Mouse (Mus musculus) erythroblast, adult 5-6 weeks (primary cell): ENCODE data around the gene Psmb6. TPM values are rescaled to one million over a fixed set of nuclear protein-coding genes. Genes with fewer than 3 reads are reported as not detected.
"Not testable (repeated sequence)": the region's sequence is repeated elsewhere in the genome, so short reads cannot be mapped to it uniquely, and the experiment has no call there.

ENCODE experiments used
- ATAC-seq: replicated peaks from 2 replicates; pipeline ENCODE4 v1.8.0; 2016; ENCODE audit warnings: moderate number of reproducible peaks, mild to moderate bottlenecking, moderate TSS enrichment, inconsistent platforms; ENCODE audit not compliant: poor library complexity, low FRiP score, severe bottlenecking
- total RNA-seq, 2 experiments: library from RNA; stranded (forward) in 1 of 2; stranded (reverse) in 1 of 2; fragments of 150-400 nt in 1 of 2; fragments of 200-764, 138-1000 nt in 1 of 2; gene quantifications; 2 replicates each; pipeline versions ENCODE4 v1.2.3 to v1.2.4; 2015 to 2017; ENCODE audit warnings: low replicate concordance in 2 of 2

The Psmb6 gene
- total RNA-seq, 2 experiments from 2014 or later: 33.4 to 62.5 TPM

DNA sequence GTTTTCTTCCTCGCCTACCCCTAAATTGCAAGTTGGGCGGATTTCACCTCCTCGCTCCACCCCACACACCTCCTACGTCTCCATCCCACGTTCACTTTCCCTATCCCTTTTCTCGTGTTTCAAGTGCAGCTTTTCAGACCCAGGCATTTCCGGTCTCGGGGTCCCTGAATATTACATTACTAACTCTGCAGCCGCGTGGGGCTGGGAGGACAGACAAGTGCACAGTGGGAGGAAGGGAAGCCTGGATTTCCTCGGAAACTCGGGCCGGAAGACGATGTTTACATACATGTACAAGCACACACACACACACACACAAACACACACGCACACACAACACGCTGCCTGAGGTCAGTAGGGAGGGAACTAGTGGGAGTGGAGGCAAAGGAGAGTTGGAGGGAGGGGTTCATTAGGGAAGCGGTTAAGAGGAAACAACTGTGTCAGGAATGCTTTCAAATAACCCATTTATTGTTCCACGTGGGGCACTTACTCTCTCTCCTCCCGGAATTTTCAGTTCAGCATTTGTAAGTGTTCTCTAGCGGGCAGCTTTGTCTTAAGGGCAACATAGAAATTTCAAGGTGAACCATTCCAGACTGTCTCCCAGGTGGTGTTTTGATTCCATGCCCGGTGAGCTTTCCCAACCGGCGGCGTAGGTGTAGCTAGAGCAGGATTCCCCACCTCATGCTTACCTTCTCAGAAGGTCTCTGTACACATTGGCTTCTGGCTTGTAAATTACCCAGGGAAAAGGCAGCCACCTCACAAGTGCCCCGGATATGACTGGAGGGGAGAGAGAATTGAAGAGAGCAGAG is 38.5 kb downstream of the Psmb6 start:
- no peak for ATAC-seq

DNA sequence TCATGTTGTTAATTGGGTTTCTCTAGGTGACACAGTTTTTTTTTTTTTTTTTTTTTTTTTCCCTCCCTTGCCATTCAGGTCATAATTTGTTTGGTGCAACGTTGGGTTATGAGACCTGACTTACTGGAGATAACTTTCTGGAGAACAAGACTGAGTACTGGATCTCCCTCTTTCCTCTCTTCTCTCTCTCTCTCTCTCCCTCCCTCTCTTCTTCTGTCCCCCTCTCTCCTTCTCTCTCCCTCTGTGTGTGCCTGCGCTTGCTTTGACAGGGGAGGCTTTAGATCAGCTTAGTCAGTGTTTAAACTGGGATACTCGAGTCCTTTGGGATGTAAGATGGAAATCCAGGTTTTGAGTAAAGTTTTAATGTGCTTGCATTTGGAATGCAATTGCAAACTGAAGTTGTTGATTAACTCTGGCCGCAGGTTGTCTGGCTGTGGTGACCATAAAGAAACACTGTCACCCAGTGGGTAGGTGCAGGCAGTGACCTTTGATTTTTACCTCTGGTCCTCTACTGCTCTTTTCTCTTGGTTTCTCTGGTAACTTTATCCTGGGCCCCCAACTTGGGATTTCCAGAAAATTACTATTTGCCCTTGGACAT is 39.2 kb downstream of the Psmb6 start:
- no peak for ATAC-seq

DNA sequence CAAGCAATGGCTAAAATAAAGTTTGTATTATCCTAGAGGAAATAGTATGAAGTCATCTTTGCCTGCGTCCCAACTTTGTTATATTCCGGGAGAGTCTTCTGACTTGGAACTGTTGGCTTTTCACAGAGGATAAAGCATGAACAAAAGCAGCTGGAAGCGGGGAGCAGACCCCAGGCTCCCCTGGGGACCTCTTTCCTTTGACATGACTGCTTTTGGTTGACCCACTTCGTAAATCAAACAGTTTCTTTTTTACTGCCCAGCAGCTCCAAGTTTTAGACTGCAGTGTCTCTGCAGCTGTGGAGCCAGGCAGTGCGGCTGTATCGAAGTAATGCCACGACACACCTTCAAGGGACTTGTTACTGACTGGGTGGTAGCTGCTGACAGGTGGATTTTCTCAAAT is 41.4 kb downstream of the Psmb6 start:
- ATAC-seq: no peak

DNA sequence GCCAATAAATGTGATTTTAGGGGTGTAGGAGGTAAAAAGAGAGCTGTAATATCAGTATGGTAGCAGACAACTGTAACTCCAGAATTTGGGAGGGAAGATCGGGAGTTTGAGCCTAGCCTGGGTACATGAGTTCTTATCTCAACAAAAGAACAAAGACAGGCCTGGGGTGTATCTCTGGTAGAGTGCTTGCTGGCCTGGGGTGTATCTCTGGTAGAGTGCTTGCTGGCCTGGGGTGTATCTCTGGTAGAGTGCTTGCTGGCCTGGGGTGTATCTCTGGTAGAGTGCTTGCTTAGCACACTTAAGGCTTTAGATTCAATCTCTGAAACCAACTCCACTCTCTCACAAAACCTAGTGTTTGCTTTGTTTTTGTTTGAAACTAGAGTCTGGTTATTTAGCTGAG is 45.4 kb downstream of the Psmb6 start:
- not testable (repeated sequence) for ATAC-seq

DNA sequence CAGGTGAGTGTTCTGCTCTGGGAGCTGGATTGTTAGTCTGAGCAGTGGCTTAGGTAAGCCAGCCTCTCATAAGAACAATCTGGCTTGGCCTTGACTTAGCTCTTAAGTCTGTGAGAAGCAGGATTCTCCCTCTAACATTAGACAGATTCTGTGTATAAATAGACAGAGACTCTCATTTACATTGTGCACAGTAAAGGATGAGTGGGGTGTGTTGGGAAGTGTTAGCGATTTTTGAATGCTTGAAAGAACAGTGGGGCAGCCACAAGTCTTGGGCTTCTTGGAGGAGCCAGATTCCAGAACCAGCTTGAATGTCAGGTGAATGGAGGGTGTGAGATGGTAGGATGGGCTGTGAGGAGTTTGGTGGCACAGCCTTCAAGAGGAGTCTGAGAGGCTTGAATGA is 46.5 kb downstream of the Psmb6 start:
- ATAC-seq: no peak

DNA sequence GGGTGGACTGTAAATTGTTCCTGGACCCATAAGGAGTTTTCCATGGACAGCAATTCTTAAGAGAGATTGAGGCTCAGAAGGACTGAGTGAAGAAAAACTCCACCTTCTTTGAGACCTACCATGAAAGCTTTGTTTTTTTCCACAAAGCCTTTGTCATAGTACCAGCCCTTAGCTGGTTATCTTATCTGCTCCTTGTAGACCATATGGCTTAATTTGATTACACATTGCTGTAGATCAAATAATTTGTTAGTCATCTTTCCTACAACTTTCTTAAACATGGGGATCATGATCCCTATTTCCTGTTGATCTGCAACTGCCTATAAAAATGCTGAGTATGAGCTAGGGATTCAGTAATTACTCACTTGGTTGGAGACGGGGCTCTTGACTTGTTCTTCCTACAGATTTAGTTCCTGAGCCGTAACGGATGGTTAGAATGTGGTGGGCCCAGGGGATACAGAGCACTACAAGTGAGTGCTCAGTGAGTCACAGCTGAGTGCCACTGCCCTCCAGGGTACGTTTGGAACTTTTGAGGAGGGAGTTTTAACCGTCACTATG is 47.3 kb downstream of the Psmb6 start:
- no peak for ATAC-seq

DNA sequence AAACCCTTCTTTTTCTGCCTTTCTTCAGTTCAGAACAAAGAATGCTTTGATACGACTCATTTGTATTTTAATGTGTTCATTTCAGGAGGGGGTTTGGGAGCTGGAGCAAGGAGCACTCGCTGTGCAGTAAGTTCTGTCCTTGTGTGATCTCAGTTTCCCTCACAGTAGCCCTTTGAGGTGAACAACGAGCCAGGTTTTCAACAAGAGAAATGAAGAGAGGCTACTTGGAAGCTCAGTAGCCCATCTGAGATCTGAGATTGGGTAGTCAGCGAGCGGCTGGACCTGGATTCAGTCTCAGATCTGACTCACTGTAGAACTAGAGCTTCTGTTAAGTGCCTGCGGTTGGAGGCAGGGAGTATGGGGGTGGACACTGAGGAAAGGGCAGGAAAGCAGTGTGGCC is 48.7 kb downstream of the Psmb6 start:
- no peak for ATAC-seq

DNA sequence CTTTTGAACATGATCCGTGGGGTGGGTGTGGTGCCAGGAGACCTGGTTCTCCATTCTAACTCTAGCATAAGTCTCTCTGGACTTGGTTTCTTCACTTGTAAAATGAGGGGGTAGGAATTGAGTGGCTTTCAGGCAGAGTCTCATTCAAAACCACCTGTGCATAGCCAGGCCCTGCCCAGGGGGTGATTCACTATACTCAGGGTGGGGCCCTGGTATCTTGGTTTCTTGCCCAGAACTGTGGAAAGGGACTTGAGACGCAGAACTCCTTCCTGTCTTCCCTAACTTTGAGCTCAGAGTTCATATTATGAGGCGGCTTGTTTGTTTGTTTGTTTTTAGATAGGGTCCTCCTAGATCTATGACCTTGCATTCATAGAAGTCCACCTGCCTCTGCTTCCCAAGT is 52.0 kb downstream of the Psmb6 start:
- ATAC-seq: no peak

Other genes with a start within 250 kb of the Psmb6 start
- 0.96 and 2.5 TPM in 2 replicates for gene Alox12e, start 202.7 kb upstream of the Psmb6 start, total RNA-seq (2015; ENCODE audit: low replicate concordance)
- gene Alox12e, start 202.7 kb upstream of the Psmb6 start, total RNA-seq (2017; ENCODE audit: low replicate concordance): 0.42 TPM in 1 of 2 replicates, not detected in the other
- 14.4 and 37.1 TPM in 2 replicates for gene Alox15, start 173.3 kb upstream of the Psmb6 start, total RNA-seq (2015; ENCODE audit: low replicate concordance)
- 5.7 and 26.6 TPM in 2 replicates for gene Alox15, start 173.3 kb upstream of the Psmb6 start, total RNA-seq (2017; ENCODE audit: low replicate concordance)
- 1.7 and 9.4 TPM in 2 replicates for gene Pelp1, start 115.3 kb upstream of the Psmb6 start, total RNA-seq (2015; ENCODE audit: low replicate concordance)
- 1.1 and 3.6 TPM in 2 replicates for gene Pelp1, start 115.3 kb upstream of the Psmb6 start, total RNA-seq (2017; ENCODE audit: low replicate concordance)
- gene Arrb2, start 92.7 kb upstream of the Psmb6 start, total RNA-seq (2015; ENCODE audit: low replicate concordance): 37.4 and 64.9 TPM in 2 replicates
- 37.1 and 38.1 TPM in 2 replicates for gene Arrb2, start 92.7 kb upstream of the Psmb6 start, total RNA-seq (2017; ENCODE audit: low replicate concordance)
- gene Med11, start 73.4 kb upstream of the Psmb6 start, total RNA-seq (2015; ENCODE audit: low replicate concordance): 11.5 and 20.5 TPM in 2 replicates
- gene Med11, start 73.4 kb upstream of the Psmb6 start, total RNA-seq (2017; ENCODE audit: low replicate concordance): 5.4 and 6.2 TPM in 2 replicates
- gene Zmynd15, start 65.9 kb upstream of the Psmb6 start, total RNA-seq (2015; ENCODE audit: low replicate concordance): not detected in 2 replicates
- gene Zmynd15, start 65.9 kb upstream of the Psmb6 start, total RNA-seq (2017; ENCODE audit: low replicate concordance): not detected in 2 replicates
- not detected in 2 replicates for gene Cxcl16, start 65.4 kb upstream of the Psmb6 start, total RNA-seq (2015; ENCODE audit: low replicate concordance)
- gene Cxcl16, start 65.4 kb upstream of the Psmb6 start, total RNA-seq (2017; ENCODE audit: low replicate concordance): not detected in 2 replicates
- gene Tm4sf5, start 20.1 kb upstream of the Psmb6 start, total RNA-seq (2015; ENCODE audit: low replicate concordance): not detected in 2 replicates
- gene Tm4sf5, start 20.1 kb upstream of the Psmb6 start, total RNA-seq (2017; ENCODE audit: low replicate concordance): not detected in 2 replicates
- gene Vmo1, start 10.8 kb upstream of the Psmb6 start, total RNA-seq (2015; ENCODE audit: low replicate concordance): not detected in 2 replicates
- not detected in 2 replicates for gene Vmo1, start 10.8 kb upstream of the Psmb6 start, total RNA-seq (2017; ENCODE audit: low replicate concordance)
- not detected in 2 replicates for gene Gltpd2, start 6.2 kb upstream of the Psmb6 start, total RNA-seq (2015; ENCODE audit: low replicate concordance)
- gene Gltpd2, start 6.2 kb upstream of the Psmb6 start, total RNA-seq (2017; ENCODE audit: low replicate concordance): not detected in 2 replicates
- gene Gm40193, start 7.6 kb downstream of the Psmb6 start, total RNA-seq (2015; ENCODE audit: low replicate concordance): not detected in 2 replicates
- not detected in 2 replicates for gene Gm40193, start 7.6 kb downstream of the Psmb6 start, total RNA-seq (2017; ENCODE audit: low replicate concordance)
- gene Pld2, start 14.7 kb downstream of the Psmb6 start, total RNA-seq (2015; ENCODE audit: low replicate concordance): 0.42 TPM in 1 of 2 replicates, not detected in the other
- gene Pld2, start 14.7 kb downstream of the Psmb6 start, total RNA-seq (2017; ENCODE audit: low replicate concordance): not detected in 2 replicates
- 3.6 and 6.0 TPM in 2 replicates for gene Mink1, start 37.5 kb downstream of the Psmb6 start, total RNA-seq (2015; ENCODE audit: low replicate concordance)
- 0.98 and 1.3 TPM in 2 replicates for gene Mink1, start 37.5 kb downstream of the Psmb6 start, total RNA-seq (2017; ENCODE audit: low replicate concordance)
- not detected in 2 replicates for gene 4930544D05Rik, start 90.5 kb downstream of the Psmb6 start, total RNA-seq (2015; ENCODE audit: low replicate concordance)
- not detected in 2 replicates for gene 4930544D05Rik, start 90.5 kb downstream of the Psmb6 start, total RNA-seq (2017; ENCODE audit: low replicate concordance)
- gene Chrne, start 93.8 kb downstream of the Psmb6 start, total RNA-seq (2015; ENCODE audit: low replicate concordance): not detected in 2 replicates
- not detected in 2 replicates for gene Chrne, start 93.8 kb downstream of the Psmb6 start, total RNA-seq (2017; ENCODE audit: low replicate concordance)
- gene Gp1ba, start 113.8 kb downstream of the Psmb6 start, total RNA-seq (2015; ENCODE audit: low replicate concordance): 0.84 TPM in 1 of 2 replicates, not detected in the other
- gene Gp1ba, start 113.8 kb downstream of the Psmb6 start, total RNA-seq (2017; ENCODE audit: low replicate concordance): 0.42 TPM in 1 of 2 replicates, not detected in the other
- 146 and 222 TPM in 2 replicates for gene Rnf167, start 121.9 kb downstream of the Psmb6 start, total RNA-seq (2015; ENCODE audit: low replicate concordance)
- 217 and 308 TPM in 2 replicates for gene Rnf167, start 121.9 kb downstream of the Psmb6 start, total RNA-seq (2017; ENCODE audit: low replicate concordance)
- 17.1 and 20.1 TPM in 2 replicates for gene Slc25a11, start 122.1 kb downstream of the Psmb6 start, total RNA-seq (2015; ENCODE audit: low replicate concordance)
- 16.2 and 16.6 TPM in 2 replicates for gene Slc25a11, start 122.1 kb downstream of the Psmb6 start, total RNA-seq (2017; ENCODE audit: low replicate concordance)
- 414 and 492 TPM in 2 replicates for gene Pfn1, start 129.3 kb downstream of the Psmb6 start, total RNA-seq (2015; ENCODE audit: low replicate concordance)
- 125 and 193 TPM in 2 replicates for gene Pfn1, start 129.3 kb downstream of the Psmb6 start, total RNA-seq (2017; ENCODE audit: low replicate concordance)
- 1.5 and 2.9 TPM in 2 replicates for gene Eno3, start 131.8 kb downstream of the Psmb6 start, total RNA-seq (2015; ENCODE audit: low replicate concordance)
- 3.3 and 6.0 TPM in 2 replicates for gene Eno3, start 131.8 kb downstream of the Psmb6 start, total RNA-seq (2017; ENCODE audit: low replicate concordance)
- gene Spag7, start 144.0 kb downstream of the Psmb6 start, total RNA-seq (2015; ENCODE audit: low replicate concordance): 10.6 and 31.3 TPM in 2 replicates
- gene Spag7, start 144.0 kb downstream of the Psmb6 start, total RNA-seq (2017; ENCODE audit: low replicate concordance): 21.4 and 25.6 TPM in 2 replicates
- gene Camta2, start 162.7 kb downstream of the Psmb6 start, total RNA-seq (2015; ENCODE audit: low replicate concordance): 2.9 and 5.4 TPM in 2 replicates
- 0.77 and 1.5 TPM in 2 replicates for gene Camta2, start 162.7 kb downstream of the Psmb6 start, total RNA-seq (2017; ENCODE audit: low replicate concordance)
- not detected in 2 replicates for gene Inca1, start 174.8 kb downstream of the Psmb6 start, total RNA-seq (2015; ENCODE audit: low replicate concordance)
- not detected in 2 replicates for gene Inca1, start 174.8 kb downstream of the Psmb6 start, total RNA-seq (2017; ENCODE audit: low replicate concordance)
- gene Kif1c, start 175.2 kb downstream of the Psmb6 start, total RNA-seq (2015; ENCODE audit: low replicate concordance): 0.58 and 1.3 TPM in 2 replicates
- 2.4 and 2.8 TPM in 2 replicates for gene Kif1c, start 175.2 kb downstream of the Psmb6 start, total RNA-seq (2017; ENCODE audit: low replicate concordance)
- 5.0 TPM in 1 of 2 replicates, not detected in the other for gene Zfp3, start 238.8 kb downstream of the Psmb6 start, total RNA-seq (2015; ENCODE audit: low replicate concordance)
- not detected in 2 replicates for gene Zfp3, start 238.8 kb downstream of the Psmb6 start, total RNA-seq (2017; ENCODE audit: low replicate concordance)